Mouse (Mus musculus) gastrocnemius, postnatal 4 days (tissue): ENCODE measurements around the gene Atp7b. TPM values are rescaled to one million over a fixed set of nuclear protein-coding genes. Genes with fewer than 3 reads are reported as not detected.

Source experiments
- DNase-seq, 2 experiments: peaks; one replicate each; pipeline ENCODE4 v3.0.0; 2021 to 2022; ENCODE audit warnings: low spot score in 2 of 2, mixed read lengths in 2 of 2
- long read RNA-seq, 2 experiments: library from polyadenylated mRNA; stranded (forward); transcript quantifications; one replicate each; pipeline ENCODE4 v2.0.0; 2021
- total RNA-seq, 2 experiments: library from RNA; stranded (reverse); gene quantifications; 2 replicates each; pipeline ENCODE4 v1.2.3; 2021

The Atp7b gene
- total RNA-seq: under 1 TPM; 0.12 to 0.18 TPM
- long read RNA-seq, experiment 1: 0 reads
- long read RNA-seq, experiment 2: 0 reads

DNA sequence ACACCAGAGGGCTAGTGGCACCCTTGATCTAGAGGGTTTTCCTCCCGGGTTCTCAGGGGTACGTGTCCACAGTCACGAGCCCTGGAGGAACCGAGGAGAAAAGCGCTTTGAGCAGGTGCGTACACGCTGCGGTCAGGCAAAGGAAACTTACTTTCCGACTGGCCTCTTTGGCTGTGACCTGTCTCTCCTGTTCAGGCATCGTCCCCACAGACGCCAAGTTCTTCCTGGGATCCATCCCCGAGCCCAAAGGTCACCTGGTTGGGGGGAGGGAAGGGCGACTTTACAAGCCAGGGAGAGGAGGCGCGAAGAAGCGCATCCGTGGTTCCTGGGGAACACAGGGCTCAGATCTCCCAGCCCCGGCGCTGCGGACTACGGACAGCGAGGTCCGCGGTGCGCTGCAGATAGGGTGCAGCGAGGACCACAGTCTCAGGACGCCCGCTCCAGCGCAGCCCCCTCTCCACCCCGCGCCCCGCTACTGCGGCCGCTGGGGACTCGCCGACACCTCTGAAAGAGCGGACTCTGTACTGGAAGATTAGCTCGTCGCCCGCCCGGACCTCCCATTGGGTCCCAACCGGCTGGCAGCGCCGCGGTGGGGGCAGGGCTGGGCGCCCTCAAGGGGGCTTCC lies at the start of gene Atp7b:
TSS of gene Atp7b (minus strand) at position 485 of the 625 bp plus-strand sequence.
- DNase-seq: no peak

- no peak for DNase-seq
These were observed 46.9 kb upstream of the Atp7b start for GRCm38 (mm10) chr8:22107020-22107419.

DNA sequence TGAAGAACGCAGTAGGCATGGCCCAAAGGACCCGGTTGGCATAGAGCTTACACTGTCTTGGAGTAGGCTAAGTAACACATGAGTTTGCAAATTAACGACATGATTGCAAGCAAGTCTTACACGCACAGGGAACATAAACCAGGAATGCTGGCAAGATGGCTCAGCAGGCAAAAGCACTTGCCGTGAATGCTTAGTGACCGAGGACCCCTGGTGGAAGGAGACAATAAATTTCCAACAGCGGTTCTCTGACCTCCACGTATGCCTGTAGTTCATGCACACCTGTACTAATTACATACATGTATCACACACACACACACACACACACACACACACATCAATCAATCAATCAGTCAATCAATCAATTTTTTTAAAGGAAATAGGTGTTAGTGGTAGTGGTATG lies 31.5 kb upstream of the Atp7b start:
- DNase-seq: no peak

GRCm38 (mm10) chr8:22089226-22089625 lies 29.1 kb upstream of the Atp7b start:
- DNase-seq: no peak

GRCm38 (mm10) chr8:22079313-22080007 lies 19.4 kb upstream of the Atp7b start:
- DNase-seq: no peak

DNA sequence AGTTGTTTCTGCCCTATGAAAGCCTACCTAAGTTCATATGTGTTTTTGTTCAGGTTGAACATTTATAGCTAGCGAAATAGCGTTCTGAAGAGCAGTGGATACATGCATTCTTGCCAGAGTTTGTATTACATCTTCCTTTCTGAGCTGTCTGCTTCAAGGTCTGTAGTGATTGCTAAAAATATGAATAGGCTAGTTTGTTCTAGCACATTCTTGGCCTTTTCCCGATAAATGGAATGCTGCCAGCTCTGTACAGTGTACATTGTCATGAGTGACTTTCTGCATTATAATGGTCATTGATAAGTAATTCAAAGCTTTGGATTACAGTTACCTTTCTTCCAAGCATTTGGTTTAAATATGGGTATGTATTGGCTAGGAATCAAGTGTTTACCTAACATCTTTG lies 1.0 kb upstream of the Atp7b start:
- no peak for DNase-seq

- DNase-seq: peak; percentile 85 to 95
These were observed 363 bp upstream of the Atp7b start, which contains the start of gene Alg11 for GRCm38 (mm10) chr8:22060446-22060889. Alg11 (plus strand) TSS chr8:22060721.

- DNase-seq: no peak
These were observed 859 bp downstream of the Atp7b start for GRCm38 (mm10) chr8:22059153-22059738.

GRCm38 (mm10) chr8:22058368-22058767 lies 1.7 kb downstream of the Atp7b start:
- no peak for DNase-seq

GRCm38 (mm10) chr8:22056850-22057249 lies 3.3 kb downstream of the Atp7b start:
- DNase-seq: no peak

DNA sequence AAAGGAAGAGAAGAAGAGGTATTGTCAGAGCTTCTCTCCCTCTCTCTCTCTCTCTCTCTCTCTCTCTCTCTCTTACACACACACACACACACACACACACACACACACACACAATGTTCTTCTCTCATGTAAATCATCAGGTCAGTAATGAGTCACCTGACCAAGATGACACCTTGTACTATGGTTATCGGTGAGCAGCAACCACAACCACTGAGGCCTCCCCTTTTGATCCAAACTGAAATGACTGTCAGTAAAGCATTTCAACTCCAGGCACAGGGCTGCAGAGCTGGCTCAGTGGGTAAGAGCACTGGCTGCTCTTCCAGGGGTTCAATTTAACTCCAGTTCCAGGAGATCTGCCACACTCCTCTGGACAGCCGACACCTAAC lies 4.6 kb downstream of the Atp7b start:
- no peak for DNase-seq

GRCm38 (mm10) chr8:22054674-22055491 lies 5.2 kb downstream of the Atp7b start:
- DNase-seq: no peak

DNA sequence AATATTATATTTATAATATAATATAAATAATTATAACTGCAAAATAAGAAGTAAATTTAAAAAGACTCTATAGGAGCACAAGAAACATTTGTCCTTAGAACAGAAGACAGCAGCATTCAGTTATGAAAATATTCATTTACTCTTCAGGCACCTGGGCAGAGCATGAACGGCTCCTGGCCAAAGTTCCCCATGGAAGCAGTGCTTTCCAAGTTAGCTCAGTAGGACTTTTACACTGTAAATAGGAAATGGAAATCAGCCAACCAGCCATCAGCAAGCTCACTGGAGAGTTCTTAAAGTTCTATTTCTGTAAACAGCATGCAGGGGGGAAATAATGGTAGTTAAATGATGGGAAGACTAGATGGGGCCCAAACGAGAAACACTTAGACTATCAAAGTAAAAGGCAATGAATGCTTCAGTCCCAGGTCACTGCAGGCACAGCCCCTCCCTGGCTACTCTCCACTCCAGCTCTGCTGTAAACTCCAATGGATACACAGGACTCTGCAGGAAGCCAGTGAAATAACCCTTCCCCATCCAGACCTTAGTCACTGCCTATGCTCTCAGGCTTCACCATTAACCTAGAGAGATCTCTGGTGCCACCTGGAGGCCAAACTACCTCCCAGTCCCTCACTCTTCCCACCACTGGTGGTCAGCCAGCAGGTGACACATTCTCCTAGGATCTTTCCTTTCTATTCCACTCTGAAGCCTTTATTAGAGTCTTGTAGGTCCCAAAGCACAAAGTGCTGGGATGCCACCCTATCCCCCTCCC lies 12.2 kb downstream of the Atp7b start:
- peak in 1 of 2 experiments; percentile 28 for DNase-seq

DNA sequence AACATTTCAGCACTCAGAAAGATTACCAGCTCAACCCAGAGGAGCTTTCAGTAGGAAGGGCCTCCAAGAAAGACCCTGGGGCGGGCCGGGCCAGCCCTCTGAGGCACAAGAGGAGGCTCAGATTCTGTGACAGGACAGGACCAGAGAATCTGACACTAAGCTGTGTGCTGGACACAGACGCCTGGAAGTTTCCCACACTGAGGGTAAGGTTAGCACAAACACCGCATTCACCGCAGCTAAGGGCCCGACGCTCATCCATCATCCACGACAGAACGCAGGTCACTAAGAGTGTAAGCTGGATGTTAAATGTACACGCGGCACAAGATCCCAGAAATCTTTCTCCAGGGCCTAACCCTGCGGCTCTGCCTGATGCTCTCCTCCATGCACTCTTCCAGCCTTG lies 16.4 kb downstream of the Atp7b start:
- DNase-seq: no peak

DNA sequence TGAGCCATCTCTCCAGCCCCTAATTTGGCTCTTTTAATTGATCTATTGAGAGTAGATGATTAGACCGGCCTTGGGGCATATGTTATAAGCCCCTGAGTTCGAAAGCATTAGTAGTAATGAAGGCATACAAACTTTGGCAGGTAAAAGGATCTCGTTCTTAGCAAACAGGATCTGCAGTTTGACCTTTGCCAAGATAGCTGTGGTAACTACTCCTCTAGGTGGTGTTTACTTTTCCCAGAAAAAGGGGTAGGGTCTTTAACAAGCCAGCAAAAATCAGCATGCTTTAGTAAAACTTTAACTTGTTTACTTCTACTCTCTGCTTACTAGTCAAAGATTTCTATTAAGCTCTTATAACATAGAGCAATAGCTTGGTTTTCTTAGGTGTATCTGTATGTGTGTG lies 17.6 kb downstream of the Atp7b start:
- DNase-seq: no peak

DNA sequence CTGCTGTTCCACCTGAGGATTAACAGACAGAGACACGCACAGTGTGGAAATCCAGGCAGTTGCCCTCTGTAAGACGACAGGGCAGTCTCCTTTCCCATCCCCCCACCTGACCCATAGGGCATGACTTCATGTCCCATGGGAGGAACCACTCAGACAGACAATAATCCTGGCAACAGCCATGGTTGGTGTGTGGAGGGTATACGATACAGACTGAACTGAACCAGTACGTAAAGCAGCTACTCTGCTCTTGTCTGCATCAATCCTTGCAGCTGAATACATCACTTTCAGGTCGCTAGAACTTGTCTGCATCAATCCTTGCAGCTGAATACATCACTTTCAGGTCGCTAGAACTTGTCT lies 20.0 kb downstream of the Atp7b start:
- no peak for DNase-seq

- DNase-seq: no peak
These were observed 20.5 kb downstream of the Atp7b start for GRCm38 (mm10) chr8:22039468-22040152.

- no peak for DNase-seq
These were observed 23.1 kb downstream of the Atp7b start for GRCm38 (mm10) chr8:22037022-22037421.

DNA sequence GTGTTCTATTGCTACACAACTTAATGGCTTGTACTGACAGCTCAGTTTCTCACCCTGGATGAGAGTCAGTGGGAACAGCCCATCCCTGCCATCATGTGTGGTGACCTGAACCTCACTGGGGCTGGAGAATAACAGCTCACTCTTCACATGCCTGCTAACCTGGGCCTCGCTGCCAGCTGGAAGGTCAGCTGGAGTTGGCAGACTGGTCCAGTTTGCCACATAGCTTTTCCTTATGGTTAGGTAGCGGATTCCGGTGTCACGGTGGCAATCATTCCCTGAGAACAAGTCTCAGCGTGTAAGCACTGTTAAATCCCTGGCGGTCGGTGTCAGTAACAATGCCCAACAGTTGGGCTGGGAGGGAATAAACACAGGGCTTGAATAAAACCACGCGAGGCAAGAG lies 24.0 kb downstream of the Atp7b start:
- no peak for DNase-seq

DNA sequence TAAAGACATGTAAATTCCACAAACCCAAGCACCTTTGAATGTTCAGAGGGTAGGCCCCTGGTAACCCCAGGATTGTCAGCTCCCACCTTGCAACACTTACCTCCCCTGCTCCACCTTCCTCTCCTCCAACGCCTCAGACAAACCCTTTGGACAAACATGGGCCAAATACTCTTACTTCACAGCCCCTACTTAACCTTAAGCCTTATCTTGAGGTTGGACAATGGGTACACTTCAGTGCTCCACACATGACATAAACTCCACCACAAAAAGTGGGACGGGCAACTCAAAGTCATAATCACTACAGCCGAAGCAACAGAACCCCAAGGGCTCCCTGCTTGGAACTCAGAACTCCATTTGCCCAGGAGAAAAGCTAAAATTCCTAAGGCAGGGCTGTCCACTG lies 29.1 kb downstream of the Atp7b start:
- DNase-seq: no peak
